ENCODE assay signal across 8 mouse cellular contexts in genomic region chr2:29869646-29870451, GRCm38 (mm10). TPM values are rescaled to one million over a fixed set of nuclear protein-coding genes. Genes with fewer than 3 reads are reported as not detected.
DNase-seq lines count a peak whose midpoint lies in the region; ATAC-seq and TF ChIP-seq lines count a peak whose summit lies in the region.

No protein-coding gene starts in this region.

- peak overlapping the region; percentile 81 for H3K4me2 ChIP-seq in forebrain, embryonic 14.5 days (ENCODE audit: low read length)
- H3K4me2 ChIP-seq in hindbrain, embryonic 12.5 days (replicated peaks), result peak overlapping the region; percentile 88
- H3K4me2 ChIP-seq in lung, postnatal 0 days (replicated peaks; ENCODE audit: low read depth, low read length), result peak overlapping the region; percentile 95

- 0 out of 2 replicates have a peak, but pooled peaks cover 3% of the 10 kb centered on the region for H3K27me3 ChIP-seq in forebrain, embryonic 14.5 days (replicated peaks; ENCODE audit: control insufficient read depth, insufficient read depth, low read length)
- no peaks in the 10 kb centered on the region for H3K27me3 ChIP-seq in hindbrain, embryonic 12.5 days
- no peaks in the 10 kb centered on the region for H3K27me3 ChIP-seq in lung, postnatal 0 days (replicated peaks; ENCODE audit: insufficient read depth, low read length)

- peak; percentile 41 for DNase-seq in cerebellum, adult 8-10 months
- DNase-seq in cerebellum, adult 9-11 months, result no peak
- peak; percentile 61 for DNase-seq in MN1 (ENCODE audit: low spot score)
- DNase-seq in forebrain, embryonic 14.5 days (ENCODE audit: low spot score), result no peak
- DNase-seq in lung, postnatal 0 days (ENCODE audit: low spot score), result peak; percentile 17
- DNase-seq in spleen, adult 12 weeks (ENCODE audit: low spot score), result peak; percentile 64
- DNase-seq in layer of hippocampus, adult 8-10 months (ENCODE audit: low spot score in 2 of 2), result no peak

- WGBS in forebrain, embryonic 14.5 days, result 2% methylated on average over 17 of the region's 17 CpGs
- WGBS in hindbrain, embryonic 12.5 days, result 1% methylated on average over 17 of the region's 17 CpGs
- WGBS in lung, postnatal 0 days, result 8% methylated on average over 17 of the region's 17 CpGs

- H3K9ac ChIP-seq in forebrain, embryonic 14.5 days (ENCODE audit: low read length), result peak overlapping the region; percentile 65
- H3K9ac ChIP-seq in hindbrain, embryonic 12.5 days, result peak overlapping the region; percentile 67
- H3K9ac ChIP-seq in lung, postnatal 0 days (replicated peaks; ENCODE audit: low read depth), result 0 out of 2 replicates have a peak overlapping the region, but pooled peaks have one; percentile 34

- H3K4me3 ChIP-seq in forebrain, embryonic 14.5 days (ENCODE audit: low read depth, low read length), result peak overlapping the region; percentile 39
- H3K4me3 ChIP-seq in hindbrain, embryonic 12.5 days, result peak overlapping the region; percentile 40
- H3K4me3 ChIP-seq in lung, postnatal 0 days (ENCODE audit: low read depth, low read length), result peak overlapping the region; percentile 48

- ATAC-seq in forebrain, embryonic 14.5 days, result no peak
- ATAC-seq in hindbrain, embryonic 12.5 days (ENCODE audit: low FRiP score), result peak; percentile 61
- ATAC-seq in lung, postnatal 0 days, result peak; percentile 20

- peaks cover 3% of the 10 kb centered on the region; the same call in 1 of the 2 replicates for H3K4me1 ChIP-seq in forebrain, embryonic 14.5 days (ENCODE audit: control insufficient read depth, insufficient read depth, low read length)
- peaks cover 17% of the 10 kb centered on the region for H3K4me1 ChIP-seq in hindbrain, embryonic 12.5 days
- H3K4me1 ChIP-seq in lung, postnatal 0 days (ENCODE audit: insufficient read depth, low read depth, low read length), result no peaks in the 10 kb centered on the region

- H3K27ac ChIP-seq in forebrain, embryonic 14.5 days (ENCODE audit: low read depth, low read length), result 0 out of 2 replicates have a peak overlapping the region, but pooled peaks have one; percentile 57
- peak overlapping the region; percentile 73 for H3K27ac ChIP-seq in hindbrain, embryonic 12.5 days
- H3K27ac ChIP-seq in lung, postnatal 0 days (ENCODE audit: low read length), result no peak overlapping the region

- no peak for TF ChIP-seq CTCF in lung, postnatal 0 days (IDR thresholded peaks at IDR 0.05)

- H3K36me3 ChIP-seq in forebrain, embryonic 14.5 days (ENCODE audit: control insufficient read depth, insufficient read depth, low read length), result no peaks in the 10 kb centered on the region
- H3K36me3 ChIP-seq in hindbrain, embryonic 12.5 days, result peaks cover 17% of the 10 kb centered on the region
- no peaks in the 10 kb centered on the region for H3K36me3 ChIP-seq in lung, postnatal 0 days (ENCODE audit: insufficient read depth, low read length)

- no peak for TF ChIP-seq EP300 in lung, postnatal 0 days (IDR thresholded peaks at IDR 0.05)

- no peaks in the 10 kb centered on the region for H3K9me3 ChIP-seq in forebrain, embryonic 14.5 days (replicated peaks; ENCODE audit: control insufficient read depth, low read length)
- H3K9me3 ChIP-seq in hindbrain, embryonic 12.5 days (replicated peaks), result no peaks in the 10 kb centered on the region
- no peaks in the 10 kb centered on the region for H3K9me3 ChIP-seq in lung, postnatal 0 days (ENCODE audit: low read length)

RNA-seq across cellular contexts. Expression of gene Cercam, which starts 0.9 kb away (rescaled TPM):
- polyA plus RNA-seq in forebrain, embryonic 14.5 days (2014; fragmentation: Nextera tagmentation; extraction: Ambion mirVana), result 3.1 and 3.9 TPM in 2 replicates
- 28.5 and 30.2 TPM in 2 replicates for polyA plus RNA-seq in hindbrain, embryonic 12.5 days (2016; fragmentation: Nextera tagmentation; extraction: Ambion mirVana)
- 5.4 and 5.6 TPM in 2 replicates for polyA plus RNA-seq in lung, postnatal 0 days (2015; fragmentation: Nextera tagmentation; extraction: Ambion mirVana)
- total RNA-seq in layer of hippocampus, adult 8-10 months (2022), result 10 to 100 TPM; 12.7 to 15.2 (median 13.8) TPM

RNA-seq across cellular contexts. Expression of gene Odf2, which starts 19.2 kb away (rescaled TPM):
- 36.4 and 43.6 TPM in 2 replicates for polyA plus RNA-seq in forebrain, embryonic 14.5 days (2014; fragmentation: Nextera tagmentation; extraction: Ambion mirVana)
- polyA plus RNA-seq in hindbrain, embryonic 12.5 days (2016; fragmentation: Nextera tagmentation; extraction: Ambion mirVana), result 87.9 and 97.0 TPM in 2 replicates
- polyA plus RNA-seq in lung, postnatal 0 days (2015; fragmentation: Nextera tagmentation; extraction: Ambion mirVana), result 21.8 and 25.8 TPM in 2 replicates
- total RNA-seq in layer of hippocampus, adult 8-10 months (2022), result 100 to 1,000 TPM; 104 to 124 (median 114) TPM

RNA-seq across cellular contexts. Expression of gene Urm1, which starts 50.0 kb away (rescaled TPM):
- polyA plus RNA-seq in forebrain, embryonic 14.5 days (2014; fragmentation: Nextera tagmentation; extraction: Ambion mirVana), result 20.7 and 21.0 TPM in 2 replicates
- polyA plus RNA-seq in hindbrain, embryonic 12.5 days (2016; fragmentation: Nextera tagmentation; extraction: Ambion mirVana), result 16.4 and 19.5 TPM in 2 replicates
- 13.5 and 19.0 TPM in 2 replicates for polyA plus RNA-seq in lung, postnatal 0 days (2015; fragmentation: Nextera tagmentation; extraction: Ambion mirVana)
- 10 to 100 TPM; 54.4 to 63.1 (median 58.9) TPM for total RNA-seq in layer of hippocampus, adult 8-10 months (2022)

Comparison
In these comparisons a context has a peak if more than half of its experiments do, and no peak if none do; other contexts are left out.
1. DNase-seq: peak in cerebellum, adult 8-10 months (single experiment), MN1 (single experiment), lung, postnatal 0 days (single experiment) and spleen, adult 12 weeks (single experiment); none in cerebellum, adult 9-11 months (single experiment), forebrain, embryonic 14.5 days (single experiment) and layer of hippocampus, adult 8-10 months (0 of 2).
2. Peak in every context shown above with its lines, with median percentiles within 50 percentile points of each other: H3K4me2 ChIP-seq, H3K4me3 ChIP-seq and H3K9ac ChIP-seq.